Mouse (Mus musculus): ENCODE data around the gene Spred2. TPM values are rescaled to one million over a fixed set of nuclear protein-coding genes. Genes with fewer than 3 reads are reported as not detected.

Spred2 gene
- total and polyA plus RNA-seq, 3 experiments = 7.8 to 76.0 (median 25.9) TPM

GRCm38 (mm10) chr11:19960541-19960940 lies 36.4 kb downstream of the Spred2 start:
- no peak overlapping the region for H3K9ac ChIP-seq (ENCODE audit: control insufficient read depth, low read depth, low read length, poor library complexity, severe bottlenecking)

GRCm38 (mm10) chr11:19961088-19961487 lies 36.9 kb downstream of the Spred2 start:
- DNase-seq (ENCODE audit: low read depth, low spot score) = no peak
- H3K27me3 ChIP-seq (ENCODE audit: control insufficient read depth in 1 of 2, insufficient read depth in 2 of 2, low read length in 2 of 2) = no peaks in the 10 kb centered on the region
- H3K4me1 ChIP-seq (ENCODE audit: control insufficient read depth in 1 of 2, insufficient read depth in 2 of 2, low read length in 2 of 2) = peaks cover 3 to 5% of the 10 kb centered on the region in 2 experiments; a peak in 1 of 4 replicates
- no peak overlapping the region for H3K4me3 ChIP-seq (ENCODE audit: control insufficient read depth in 1 of 2, insufficient read depth in 1 of 2, low read depth in 2 of 2, low read length in 2 of 2)
- peaks cover 50% of the 10 kb centered on the region for H3K79me2 ChIP-seq (ENCODE audit: control insufficient read depth, insufficient read depth, low read length, poor library complexity)
- no peak overlapping the region for H3K27ac ChIP-seq (ENCODE audit: control insufficient read depth, low read depth, low read length)
- no peaks in the 10 kb centered on the region for H3K9me3 ChIP-seq (replicated peaks; ENCODE audit: insufficient read depth, low read length)
- H3K9ac ChIP-seq (ENCODE audit: control insufficient read depth, low read depth, low read length, poor library complexity, severe bottlenecking) = no peak overlapping the region
- peaks cover 0 to 2% of the 10 kb centered on the region in 2 experiments; a peak in 3 of 4 replicates for H3K36me3 ChIP-seq (ENCODE audit: control insufficient read depth in 1 of 2, insufficient read depth in 2 of 2, low read length in 2 of 2)
- TF ChIP-seq EP300 (IDR thresholded peaks at IDR 0.05; ENCODE audit: low read depth in 1 of 2, low read length in 2 of 2) = no peak
- no peak for TF ChIP-seq GABPA (IDR thresholded peaks at IDR 0.05; ENCODE audit: low read depth, low read length)

More at GRCm38 (mm10) chr11:19960541-19960940, 36.4 kb downstream of the Spred2 start:
- H3K36me3 ChIP-seq (ENCODE audit: control insufficient read depth in 1 of 2, insufficient read depth in 2 of 2, low read length in 2 of 2) = peaks cover 0 to 2% of the 10 kb centered on the region in 2 experiments; a peak in 3 of 4 replicates
- no peak for DNase-seq (ENCODE audit: low read depth, low spot score)
- H3K9me3 ChIP-seq (replicated peaks; ENCODE audit: insufficient read depth, low read length) = no peaks in the 10 kb centered on the region
- H3K79me2 ChIP-seq (ENCODE audit: control insufficient read depth, insufficient read depth, low read length, poor library complexity) = peaks cover 48% of the 10 kb centered on the region
- H3K4me3 ChIP-seq (ENCODE audit: control insufficient read depth in 1 of 2, insufficient read depth in 1 of 2, low read depth in 2 of 2, low read length in 2 of 2) = no peak overlapping the region
- H3K27me3 ChIP-seq (ENCODE audit: control insufficient read depth in 1 of 2, insufficient read depth in 2 of 2, low read length in 2 of 2) = no peaks in the 10 kb centered on the region
- H3K27ac ChIP-seq (ENCODE audit: control insufficient read depth, low read depth, low read length) = no peak overlapping the region
- TF ChIP-seq MYC (IDR thresholded peaks at IDR 0.05; ENCODE audit: low read depth, low read length) (no peak), ZNF384 (IDR thresholded peaks at IDR 0.05; ENCODE audit: low read depth, low read length) (no peak), UBTF (IDR thresholded peaks at IDR 0.05; ENCODE audit: borderline replicate concordance, insufficient read depth, low read depth, low read length) (no peak), POLR2AphosphoS2 (IDR thresholded peaks at IDR 0.05; ENCODE audit: low read length) (no peak), RCOR1 (IDR thresholded peaks at IDR 0.05; ENCODE audit: low read depth, low read length) (no peak), USF1 (IDR thresholded peaks at IDR 0.05; ENCODE audit: low read depth, low read length) (no peak), GABPA (IDR thresholded peaks at IDR 0.05; ENCODE audit: low read depth, low read length) (no peak), MAFK (IDR thresholded peaks at IDR 0.05; ENCODE audit: borderline replicate concordance, low read depth, low read length) (no peak)
- peaks cover 3 to 5% of the 10 kb centered on the region in 2 experiments; a peak in 1 of 4 replicates for H3K4me1 ChIP-seq (ENCODE audit: control insufficient read depth in 1 of 2, insufficient read depth in 2 of 2, low read length in 2 of 2)

- H3K9me3 ChIP-seq (replicated peaks; ENCODE audit: insufficient read depth, low read length) = no peaks in the 10 kb centered on the region
- no peaks in the 10 kb centered on the region for H3K27me3 ChIP-seq (ENCODE audit: control insufficient read depth in 1 of 2, insufficient read depth in 2 of 2, low read length in 2 of 2)
- no peak for TF ChIP-seq BHLHE40 (IDR thresholded peaks at IDR 0.05; ENCODE audit: borderline replicate concordance, low read depth, low read length)
- no peak for TF ChIP-seq MXI1 (IDR thresholded peaks at IDR 0.05; ENCODE audit: low read depth, low read length)
- no peak for TF ChIP-seq POLR2A (IDR thresholded peaks at IDR 0.05; ENCODE audit: control insufficient read depth in 1 of 2, insufficient read depth in 1 of 2, low read depth in 1 of 2, low read length in 2 of 2, poor library complexity in 1 of 2)
- TF ChIP-seq ZNF384 (IDR thresholded peaks at IDR 0.05; ENCODE audit: low read depth, low read length) = no peak
- TF ChIP-seq CTCF (IDR thresholded peaks at IDR 0.05 in 2 of 3, conservative IDR thresholded peaks at IDR 0.05 in 1 of 3; ENCODE audit: control insufficient read depth in 1 of 3, insufficient read depth in 1 of 3, low read depth in 2 of 3, low read length in 3 of 3, poor library complexity in 1 of 3, severe bottlenecking in 1 of 3) = no peak
- no peak for TF ChIP-seq GABPA (IDR thresholded peaks at IDR 0.05; ENCODE audit: low read depth, low read length)
- no peak for TF ChIP-seq CHD2 (IDR thresholded peaks at IDR 0.05; ENCODE audit: low read length)
- TF ChIP-seq UBTF (IDR thresholded peaks at IDR 0.05; ENCODE audit: borderline replicate concordance, insufficient read depth, low read depth, low read length) = no peak
- no peak for TF ChIP-seq MAX (IDR thresholded peaks at IDR 0.05; ENCODE audit: low read length)
- no peak for TF ChIP-seq ETS1 (IDR thresholded peaks at IDR 0.05; ENCODE audit: low read depth, low read length)
- TF ChIP-seq SMC3 (IDR thresholded peaks at IDR 0.05; ENCODE audit: low read depth, low read length) = no peak
- no peak for TF ChIP-seq KAT2A (conservative IDR thresholded peaks at IDR 0.05; ENCODE audit: low read depth, low read length)
- TF ChIP-seq SIN3A (IDR thresholded peaks at IDR 0.05; ENCODE audit: low read length) = no peak
- TF ChIP-seq ZKSCAN1 (IDR thresholded peaks at IDR 0.05; ENCODE audit: low read depth, low read length) = no peak
- no peak for TF ChIP-seq ZMIZ1 (IDR thresholded peaks at IDR 0.05; ENCODE audit: low read depth, low read length)
- no peak for TF ChIP-seq TAL1 (IDR thresholded peaks at IDR 0.05; ENCODE audit: low read length)
- TF ChIP-seq MEF2A (IDR thresholded peaks at IDR 0.05; ENCODE audit: extremely low read depth, insufficient replicate concordance, low read depth, low read length, poor library complexity, severe bottlenecking) = no peak
- no peak for DNase-seq (ENCODE audit: low read depth, low spot score)
- H3K9ac ChIP-seq (ENCODE audit: control insufficient read depth, low read depth, low read length, poor library complexity, severe bottlenecking) = no peak overlapping the region
- H3K36me3 ChIP-seq (ENCODE audit: control insufficient read depth in 1 of 2, insufficient read depth in 2 of 2, low read length in 2 of 2) = peaks cover 0 to 2% of the 10 kb centered on the region in 2 experiments; a peak in 3 of 4 replicates
- peaks cover 44% of the 10 kb centered on the region for H3K79me2 ChIP-seq (ENCODE audit: control insufficient read depth, insufficient read depth, low read length, poor library complexity)
- H3K27ac ChIP-seq (ENCODE audit: control insufficient read depth, low read depth, low read length) = no peak overlapping the region
- H3K4me3 ChIP-seq (ENCODE audit: control insufficient read depth in 1 of 2, insufficient read depth in 1 of 2, low read depth in 2 of 2, low read length in 2 of 2) = no peak overlapping the region
- peaks cover 3 to 5% of the 10 kb centered on the region in 2 experiments; a peak in 1 of 4 replicates for H3K4me1 ChIP-seq (ENCODE audit: control insufficient read depth in 1 of 2, insufficient read depth in 2 of 2, low read length in 2 of 2)
Observed at GRCm38 (mm10) chr11:19961766-19962365, 37.7 kb downstream of the Spred2 start.
